Mouse (Mus musculus) lung, adult 2 months (tissue): ENCODE measurements around the gene Zfp518a. TPM values are rescaled to one million over a fixed set of nuclear protein-coding genes. Genes with fewer than 3 reads are reported as not detected.

Experiments
- DNase-seq: peaks from one replicate; pipeline ENCODE4 v3.0.0; 2022
- H3K4me1 ChIP-seq: fragments of 200-500 bp; 2 replicates; pipeline ENCODE4 v1.6.1; 2011; ENCODE audit warnings: low read length; ENCODE audit not compliant: control insufficient read depth, insufficient read depth
- H3K4me3 ChIP-seq: fragments of 200-500 bp; replicated peaks from 2 replicates; pipeline ENCODE3; 2011; ENCODE audit warnings: low read depth, mild to moderate bottlenecking, control low read depth, low read length; ENCODE audit errors: extremely low read depth
- CTCF ChIP-seq: fragments of 200-500 bp; IDR thresholded peaks from 2 replicates; pipeline ENCODE4 v1.5.1; 2011; ENCODE audit warnings: mild to moderate bottlenecking, low read length, control low read depth; ENCODE audit not compliant: insufficient read depth
- POLR2A ChIP-seq: fragments of 200-500 bp; IDR thresholded peaks from 2 replicates; pipeline ENCODE4 v1.6.1; 2011; ENCODE audit warnings: low read depth, mild to moderate bottlenecking, control low read depth, low read length, borderline replicate concordance; ENCODE audit errors: extremely low read depth
- WGBS: fragments of 180-500 bp; shearing (Covaris S2); methylation state at CpG from one replicate; pipeline ENCODE4 v1.1.7; 2018; 5-methylcytosine and 5-hydroxymethylcytosine counted together
- polyA plus RNA-seq: library from polyadenylated mRNA; depleted of rRNA; stranded (reverse); fragments of >200 nt; gene quantifications from 2 replicates; pipeline ENCODE4 v1.2.3, GENCODE M21; 2012; rRNA removed

The Zfp518a gene
- 0.66 and 1.5 TPM in 2 replicates for polyA plus RNA-seq

GRCm38 (mm10) chr19:40894519-40895392, at the start of gene Zfp518a:
Gene Zfp518a (plus strand): TSS chr19:40894705.
- H3K4me3 ChIP-seq, result peak within 1 kb of the TSS; percentile 99
- H3K4me1 ChIP-seq, result no peaks in the 10 kb centered on the region
- peak; percentile 93 for DNase-seq
- no peak for TF ChIP-seq CTCF
- TF ChIP-seq POLR2A, result peak; percentile 68; the same call in 1 of the 2 replicates
- WGBS, result under 1% methylated on average over 88 of the region's 89 CpGs

- no peak for TF ChIP-seq POLR2A
- no peak for TF ChIP-seq CTCF
- 82% methylated on average over 13 of the region's 13 CpGs for WGBS
- Histone ChIP-seq H3K4me1 (peaks cover 10% of the 10 kb centered on the region), H3K4me3 (no peak overlapping the region)
- no peak for DNase-seq
Measured at GRCm38 (mm10) chr19:40844731-40845130, 49.8 kb upstream of the Zfp518a start.

- 83% methylated on average over 12 of the region's 12 CpGs for WGBS
- Histone ChIP-seq H3K4me1 (no peaks in the 10 kb centered on the region), H3K4me3 (no peak overlapping the region)
- DNase-seq, result no peak
- no peak for TF ChIP-seq CTCF
- no peak for TF ChIP-seq POLR2A
Measured at GRCm38 (mm10) chr19:40849391-40849790, 45.1 kb upstream of the Zfp518a start.

GRCm38 (mm10) chr19:40859555-40859954, 35.0 kb upstream of the Zfp518a start:
- Histone ChIP-seq H3K4me1 (peaks cover 3% of the 10 kb centered on the region; the same call in 1 of the 2 replicates), H3K4me3 (no peak overlapping the region)
- DNase-seq, result no peak
- TF ChIP-seq POLR2A (no peak), CTCF (no peak)
- WGBS, result 16% methylated on average over 4 of the region's 4 CpGs

- Histone ChIP-seq H3K4me1 (no peaks in the 10 kb centered on the region), H3K4me3 (no peak overlapping the region)
- no peak for DNase-seq
- no peak for TF ChIP-seq POLR2A
- WGBS, result 25% methylated on average over 5 of the region's 5 CpGs
Measured at GRCm38 (mm10) chr19:40868284-40868683, 26.2 kb upstream of the Zfp518a start.

GRCm38 (mm10) chr19:40869425-40870105, 24.9 kb upstream of the Zfp518a start:
- 87% methylated on average over 3 of the region's 3 CpGs for WGBS

GRCm38 (mm10) chr19:40872955-40873665, 21.4 kb upstream of the Zfp518a start:
- peak; percentile 78; the same call in 1 of the 2 replicates for TF ChIP-seq POLR2A
- TF ChIP-seq CTCF, result peak; percentile 29; the same call in 1 of the 2 replicates
- 6% methylated on average over 51 of the region's 51 CpGs for WGBS
- Histone ChIP-seq H3K4me3 (peak overlapping the region; percentile 43), H3K4me1 (no peaks in the 10 kb centered on the region)
- DNase-seq, result peak; percentile 84

More at GRCm38 (mm10) chr19:40869425-40870105, 24.9 kb upstream of the Zfp518a start:
- no peak for DNase-seq
- Histone ChIP-seq H3K4me3 (no peak overlapping the region), H3K4me1 (no peaks in the 10 kb centered on the region)
- no peak for TF ChIP-seq CTCF
- no peak for TF ChIP-seq POLR2A

GRCm38 (mm10) chr19:40881700-40882099, 12.8 kb upstream of the Zfp518a start:
- 80% methylated on average over 4 of the region's 4 CpGs for WGBS
- no peak for DNase-seq
- Histone ChIP-seq H3K4me1 (no peaks in the 10 kb centered on the region), H3K4me3 (no peak overlapping the region)
- TF ChIP-seq CTCF, result no peak
- no peak for TF ChIP-seq POLR2A

GRCm38 (mm10) chr19:40888887-40889286, 5.6 kb upstream of the Zfp518a start:
- no peak for TF ChIP-seq CTCF
- no peak for TF ChIP-seq POLR2A
- no peak for DNase-seq
- WGBS, result 59% methylated on average over 1 of the region's 1 CpGs
- no peak overlapping the region for H3K4me3 ChIP-seq
- no peaks in the 10 kb centered on the region for H3K4me1 ChIP-seq
